Mouse (Mus musculus): ENCODE results near the gene Rab26.

DNA sequence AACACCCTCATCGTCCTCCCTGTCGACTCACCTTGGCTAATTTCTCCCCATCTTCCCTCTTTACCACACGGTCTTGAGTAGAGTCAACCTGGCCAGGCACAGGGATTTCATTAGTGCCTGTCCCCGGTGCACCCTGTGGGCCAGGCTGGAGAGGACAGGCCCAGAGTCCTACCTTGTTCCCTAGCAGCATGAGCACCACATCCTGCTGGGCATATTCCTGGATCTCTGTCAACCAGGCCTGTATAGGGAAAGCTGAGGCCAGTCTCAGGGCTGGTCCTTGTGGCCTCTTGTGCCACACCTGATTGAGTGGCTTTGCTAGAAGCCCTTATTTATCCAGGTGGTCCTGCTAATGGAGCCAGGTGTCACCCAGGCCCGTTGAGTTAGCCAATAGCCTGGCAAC lies 4.1 kb downstream of the Rab26 start:
- TF ChIP-seq POLR2A (IDR thresholded peaks at IDR 0.05; ENCODE audit: low read depth, low read length) (no peak), CTCF (IDR thresholded peaks at IDR 0.05; ENCODE audit: extremely low read depth, insufficient read length, insufficient replicate concordance, low read depth, low read length) (no peak)
